Mouse (Mus musculus) CH12.LX (cell line): ENCODE data around the gene Haus2.

Experiments
- BHLHE40 ChIP-seq: IDR thresholded peaks from 2 replicates; pipeline ENCODE4 v1.6.1; 2011; ENCODE audit warnings: mild to moderate bottlenecking, low read depth, low read length, improper control_type of control experiment
- CHD2 ChIP-seq: IDR thresholded peaks from 2 replicates; pipeline ENCODE4 v1.6.1; 2011; ENCODE audit warnings: low read length, improper control_type of control experiment
- CTCF ChIP-seq, 2 experiments: IDR thresholded peaks in 1 of 2; conservative IDR thresholded peaks in 1 of 2; 2 replicates each; pipeline ENCODE4 v1.5.1; 2011 to 2012; ENCODE audit warnings: low read depth in 2 of 2, low read length in 2 of 2, improper control_type of control experiment in 1 of 2, inconsistent platforms in 1 of 2, mild to moderate bottlenecking in 1 of 2, moderate library complexity in 1 of 2
- MAZ ChIP-seq: IDR thresholded peaks from 2 replicates; pipeline ENCODE4 v1.6.1; 2012; ENCODE audit warnings: low read depth, mild to moderate bottlenecking, inconsistent platforms, low read length, improper control_type of control experiment, moderate library complexity

DNA sequence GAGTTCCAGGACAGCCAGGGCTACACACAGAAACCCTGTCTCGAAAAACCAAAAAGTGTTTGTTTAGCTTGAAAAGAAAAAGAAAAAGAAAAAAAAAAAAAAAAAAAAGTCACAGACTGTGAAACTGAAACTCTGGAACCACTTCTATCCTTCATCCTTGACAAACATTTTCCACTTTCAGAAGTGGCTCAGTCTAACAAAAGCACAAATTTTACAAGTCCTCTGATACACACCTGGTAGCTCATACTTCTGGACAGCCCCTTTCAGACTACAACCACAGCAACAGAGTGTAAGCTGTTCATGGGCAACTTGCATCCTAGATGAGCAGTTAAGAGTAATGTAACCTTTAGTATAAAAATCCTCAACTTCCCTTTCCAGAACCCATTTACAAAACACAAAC lies 47.7 kb upstream of the Haus2 start:
- no peak for TF ChIP-seq MAZ
- TF ChIP-seq CTCF (conservative IDR thresholded peaks at IDR 0.05 in 1 of 2, IDR thresholded peaks at IDR 0.05 in 1 of 2; ENCODE audit: low read depth in 2 of 2, low read length in 2 of 2): no peak
- TF ChIP-seq CHD2: no peak
- no peak for TF ChIP-seq BHLHE40
